In the genomic region with DNA sequence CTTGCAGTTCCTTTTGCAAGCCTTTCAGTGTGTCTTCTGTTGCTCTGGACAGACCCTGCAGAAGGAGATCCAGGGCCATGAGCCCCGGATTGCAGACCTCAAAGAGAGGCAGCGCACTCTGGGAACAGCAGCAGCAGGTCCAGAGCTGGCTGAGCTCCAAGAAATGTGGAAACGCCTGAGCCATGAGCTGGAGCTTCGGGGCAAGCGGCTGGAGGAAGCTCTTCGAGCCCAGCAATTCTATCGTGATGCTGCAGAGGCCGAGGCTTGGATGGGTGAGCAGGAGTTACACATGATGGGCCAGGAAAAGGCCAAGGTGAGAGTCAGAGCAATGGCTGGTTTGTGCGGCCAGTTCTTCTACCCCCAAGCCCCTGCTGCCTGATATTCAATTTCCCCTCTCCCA, we compare ENCODE assay signal across 10 mouse cellular contexts. TPM values are rescaled to one million over a fixed set of nuclear protein-coding genes. Genes with fewer than 3 reads are reported as not detected.
DNase-seq lines count a peak whose midpoint lies in the region; ATAC-seq lines count a peak whose summit lies in the region.
"Had no signal": no experiment of that assay in that cellular context is flagged by ENCODE, and none has a peak within 500 bp of the region (broad histone marks: within the 10 kb centered on the region; RNA-seq: fewer than 3 reads in every experiment).

No protein-coding gene starts in this region.

- 0 out of 2 replicates have a peak, but pooled peaks cover 4% of the 10 kb centered on the region for H3K4me1 ChIP-seq in limb, embryonic 12.5 days (replicated peaks)
- H3K4me1 ChIP-seq in limb, embryonic 10.5 days = no peaks in the 10 kb centered on the region
- H3K4me1 ChIP-seq in embryonic facial prominence, embryonic 14.5 days (ENCODE audit: control insufficient read depth, insufficient read depth, low read length) = no peaks in the 10 kb centered on the region

- H3K9me3 ChIP-seq in limb, embryonic 12.5 days = no peaks in the 10 kb centered on the region
- H3K9me3 ChIP-seq in limb, embryonic 10.5 days (replicated peaks) = no peaks in the 10 kb centered on the region
- no peaks in the 10 kb centered on the region for H3K9me3 ChIP-seq in embryonic facial prominence, embryonic 14.5 days (ENCODE audit: control insufficient read depth, low read length)
- H3K9me3 ChIP-seq: heart, embryonic 15.5 days had no signal

- no peak for ATAC-seq in limb, embryonic 12.5 days (ENCODE audit: insufficient number of reproducible peaks, insufficient read depth, low FRiP score, low TSS enrichment, low read depth)
- no peak for ATAC-seq in embryonic facial prominence, embryonic 14.5 days (ENCODE audit: low read depth)

- peak; percentile 45 for DNase-seq in gastrocnemius, postnatal 10 days
- no peak for DNase-seq in gastrocnemius, postnatal 4 days (ENCODE audit: low spot score in 2 of 2)
- DNase-seq in limb, embryonic 10.5 days (ENCODE audit: low spot score) = no peak
- DNase-seq in adipocyte (ENCODE audit: low spot score) = peak; percentile 61
- peak; percentile 52 for DNase-seq in embryonic facial prominence, embryonic 14.5 days (ENCODE audit: low spot score)
- no peak for DNase-seq in B cell, adult 2 months
- no peak for DNase-seq in retina, embryonic 14.5 days (ENCODE audit: low spot score)

- H3K4me3 ChIP-seq in limb, embryonic 12.5 days (replicated peaks) = no peak overlapping the region
- no peak overlapping the region for H3K4me3 ChIP-seq in limb, embryonic 10.5 days
- H3K4me3 ChIP-seq in embryonic facial prominence, embryonic 14.5 days (ENCODE audit: low read depth, low read length) = no peak overlapping the region
- H3K4me3 ChIP-seq: heart, embryonic 15.5 days had no signal

- H3K36me3 ChIP-seq in limb, embryonic 12.5 days = no peaks in the 10 kb centered on the region
- H3K36me3 ChIP-seq in limb, embryonic 10.5 days = peaks cover 56% of the 10 kb centered on the region
- H3K36me3 ChIP-seq in embryonic facial prominence, embryonic 14.5 days (ENCODE audit: control insufficient read depth, insufficient read depth, low read length) = no peaks in the 10 kb centered on the region; the same call in 1 of the 2 replicates
- H3K36me3 ChIP-seq: heart, embryonic 15.5 days had no signal

- no peak overlapping the region for H3K27ac ChIP-seq in limb, embryonic 12.5 days
- no peak overlapping the region for H3K27ac ChIP-seq in limb, embryonic 10.5 days
- no peak overlapping the region for H3K27ac ChIP-seq in embryonic facial prominence, embryonic 14.5 days (replicated peaks; ENCODE audit: low read depth, low read length)
- H3K27ac ChIP-seq: heart, embryonic 15.5 days had no signal

- WGBS in limb, embryonic 12.5 days = 79% methylated on average over 9 of the region's 9 CpGs
- WGBS in limb, embryonic 10.5 days = 94% methylated on average over 9 of the region's 9 CpGs
- 56% methylated on average over 9 of the region's 9 CpGs for WGBS in embryonic facial prominence, embryonic 14.5 days

- no peak overlapping the region for H3K4me2 ChIP-seq in limb, embryonic 12.5 days
- no peak overlapping the region for H3K4me2 ChIP-seq in embryonic facial prominence, embryonic 14.5 days (ENCODE audit: low read depth, low read length)
- H3K4me2 ChIP-seq: heart, embryonic 15.5 days had no signal

- H3K9ac ChIP-seq in limb, embryonic 12.5 days (replicated peaks) = 0 out of 2 replicates have a peak overlapping the region, but pooled peaks have one; percentile 12
- H3K9ac ChIP-seq in embryonic facial prominence, embryonic 14.5 days (ENCODE audit: low read depth, low read length) = no peak overlapping the region
- H3K9ac ChIP-seq: heart, embryonic 15.5 days had no signal

- H3K27me3 ChIP-seq in limb, embryonic 12.5 days = no peaks in the 10 kb centered on the region
- H3K27me3 ChIP-seq in limb, embryonic 10.5 days (ENCODE audit: low read depth, poor library complexity, severe bottlenecking) = no peaks in the 10 kb centered on the region
- no peaks in the 10 kb centered on the region for H3K27me3 ChIP-seq in embryonic facial prominence, embryonic 14.5 days (replicated peaks; ENCODE audit: control insufficient read depth, insufficient read depth, low read length)
- H3K27me3 ChIP-seq: CH12.LX; heart, embryonic 15.5 days had no signal

RNA-seq across cellular contexts. Expression of a gene that starts 11.2 kb away (rescaled TPM):
- 1 to 10 TPM; 2.5 to 4.6 TPM for total RNA-seq in gastrocnemius, postnatal 10 days (2021)
- 1 to 10 TPM; 7.4 TPM for total RNA-seq in gastrocnemius, postnatal 4 days (2021)
- 111 and 116 TPM in 2 replicates for polyA plus RNA-seq in limb, embryonic 12.5 days (2016; fragmentation: Nextera tagmentation; extraction: Ambion mirVana)
- polyA plus RNA-seq in limb, embryonic 10.5 days (2016; fragmentation: Nextera tagmentation; extraction: Ambion mirVana) = 87.3 and 113 TPM in 2 replicates
- polyA plus RNA-seq in embryonic facial prominence, embryonic 14.5 days (2014; fragmentation: Nextera tagmentation; extraction: Ambion mirVana) = 41.1 and 50.0 TPM in 2 replicates

RNA-seq across cellular contexts. Expression of a gene that starts 34.1 kb away (rescaled TPM):
- total RNA-seq in gastrocnemius, postnatal 10 days (2021) = 1 to 10 TPM in 1 of 2 experiments, under 1 TPM in 1; 0.96 to 1.1 TPM
- under 1 TPM; 0.18 to 0.39 TPM for total RNA-seq in gastrocnemius, postnatal 4 days (2021)
- 2.6 and 2.7 TPM in 2 replicates for polyA plus RNA-seq in limb, embryonic 12.5 days (2016; fragmentation: Nextera tagmentation; extraction: Ambion mirVana)
- polyA plus RNA-seq in limb, embryonic 10.5 days (2016; fragmentation: Nextera tagmentation; extraction: Ambion mirVana) = 3.4 and 4.2 TPM in 2 replicates
- 3.7 and 4.0 TPM in 2 replicates for polyA plus RNA-seq in embryonic facial prominence, embryonic 14.5 days (2014; fragmentation: Nextera tagmentation; extraction: Ambion mirVana)

RNA-seq across cellular contexts. Expression of a gene that starts 46.6 kb away (rescaled TPM):
- total RNA-seq in gastrocnemius, postnatal 10 days (2021) = 1 to 10 TPM in 1 of 2 experiments, under 1 TPM in 1; 0.20 to 1.0 TPM
- not detected for total RNA-seq in gastrocnemius, postnatal 4 days (2021)
- 5.6 and 6.9 TPM in 2 replicates for polyA plus RNA-seq in limb, embryonic 12.5 days (2016; fragmentation: Nextera tagmentation; extraction: Ambion mirVana)
- polyA plus RNA-seq in limb, embryonic 10.5 days (2016; fragmentation: Nextera tagmentation; extraction: Ambion mirVana) = 1.5 and 4.5 TPM in 2 replicates
- polyA plus RNA-seq in embryonic facial prominence, embryonic 14.5 days (2014; fragmentation: Nextera tagmentation; extraction: Ambion mirVana) = 3.9 and 4.6 TPM in 2 replicates

RNA-seq across cellular contexts. Expression of a gene that starts 48.6 kb away (rescaled TPM):
- total RNA-seq in gastrocnemius, postnatal 10 days (2021) = 10 to 100 TPM; 44.8 to 46.5 TPM
- 10 to 100 TPM; 53.3 to 68.4 TPM for total RNA-seq in gastrocnemius, postnatal 4 days (2021)
- 80.1 and 90.2 TPM in 2 replicates for polyA plus RNA-seq in limb, embryonic 12.5 days (2016; fragmentation: Nextera tagmentation; extraction: Ambion mirVana)
- 91.5 and 108 TPM in 2 replicates for polyA plus RNA-seq in limb, embryonic 10.5 days (2016; fragmentation: Nextera tagmentation; extraction: Ambion mirVana)
- 68.6 and 72.0 TPM in 2 replicates for polyA plus RNA-seq in embryonic facial prominence, embryonic 14.5 days (2014; fragmentation: Nextera tagmentation; extraction: Ambion mirVana)

Comparison
In these comparisons a context has a peak if more than half of its experiments do, and no peak if none do; other contexts are left out.
1. DNase-seq: peak in gastrocnemius, postnatal 10 days (single experiment), adipocyte (single experiment) and embryonic facial prominence, embryonic 14.5 days (single experiment); none in gastrocnemius, postnatal 4 days (0 of 2), limb, embryonic 10.5 days (single experiment), B cell, adult 2 months (0 of 2) and retina, embryonic 14.5 days (single experiment).